Mouse (Mus musculus) spleen, embryonic (tissue): Measurements from ENCODE around the gene Gm3486.
"Not testable (repeated sequence)": the region's sequence is repeated elsewhere in the genome, so short reads cannot be mapped to it uniquely, and the experiment has no call there.

ENCODE experiments used
- CTCF ChIA-PET: fragments of 350-600 bp; sonication (Branson Sonifier 250); formaldehyde crosslinking; loops from one replicate; lab custom pipeline; 2022; lab: Charles Lee

The Gm3486 gene

GRCm38 (mm10) chr14:41489385-41489784, at the start of gene Gm3486:
Gene Gm3486, minus strand, starts transcription at chr14:41489485.
- CTCF ChIA-PET, result not testable (repeated sequence)

GRCm38 (mm10) chr14:41524695-41525094, 35.4 kb upstream of the Gm3486 start:
- CTCF ChIA-PET, result not testable (repeated sequence)

DNA sequence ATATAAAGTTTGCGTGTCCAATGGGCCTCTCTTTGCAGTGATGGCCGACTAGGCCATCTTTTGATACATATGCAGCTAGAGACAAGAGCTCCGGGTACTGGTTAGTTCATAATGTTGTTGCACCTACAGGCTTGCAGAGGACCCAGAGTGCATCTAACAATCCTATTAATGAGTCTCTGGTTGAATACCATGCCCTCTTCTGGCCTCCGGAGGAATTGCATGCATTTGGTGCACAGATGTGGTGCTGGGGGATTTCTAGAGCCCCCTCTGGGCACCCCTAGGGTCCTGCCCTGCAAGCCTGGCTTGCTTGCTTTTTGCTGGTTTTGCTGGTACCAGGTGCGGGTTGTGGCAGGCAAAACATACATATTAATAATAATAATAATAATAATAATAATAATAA, 31.4 kb upstream of the Gm3486 start:
- CTCF ChIA-PET, result not testable (repeated sequence)

- CTCF ChIA-PET, result not testable (repeated sequence)
These were observed 35.9 kb downstream of the Gm3486 start, which contains the start of gene Gm7954 for GRCm38 (mm10) chr14:41453418-41453817. Gene Gm7954, minus strand, starts transcription at chr14:41453518.
